Mouse (Mus musculus) heart, postnatal 0 days (tissue): Measurements from ENCODE around the gene Chrm5. TPM values are rescaled to one million over a fixed set of nuclear protein-coding genes. Genes with fewer than 3 reads are reported as not detected.
A peak's percentile ranks its signal among the peaks of the same experiment; 100 is the strongest.

ENCODE experiments used
- ATAC-seq: fragments of 200-750 bp; cut with Nextera tagmentation; 2 replicates; pipeline ENCODE4 v1.8.0; 2017; ENCODE audit warnings: low read depth, moderate number of reproducible peaks, moderate library complexity; ENCODE audit not compliant: insufficient read depth
- DNase-seq: peaks from one replicate; pipeline ENCODE4 v3.0.0-alpha.2; 2016; ENCODE audit warnings: low spot score
- H3K27ac ChIP-seq: fragments of 300-500 bp; sonication (generic); 2 replicates; pipeline ENCODE4 v1.5.1; 2014; ENCODE audit warnings: low read depth, mild to moderate bottlenecking
- H3K27me3 ChIP-seq: fragments of 300-500 bp; sonication (generic); 2 replicates; pipeline ENCODE4 v1.6.1; 2014; ENCODE audit warnings: low read length, mixed read lengths; ENCODE audit not compliant: control insufficient read depth, insufficient read depth
- H3K36me3 ChIP-seq: fragments of 300-500 bp; sonication (generic); replicated peaks from 2 replicates; pipeline ENCODE4 v1.6.1; 2014; ENCODE audit warnings: low read length, mixed read lengths; ENCODE audit not compliant: control insufficient read depth, insufficient read depth
- H3K4me1 ChIP-seq: fragments of 300-500 bp; sonication (generic); 2 replicates; pipeline ENCODE4 v1.6.1; 2014; ENCODE audit warnings: antibody characterized with exemption; ENCODE audit not compliant: control insufficient read depth, insufficient read depth
- H3K4me2 ChIP-seq: fragments of 300-500 bp; sonication (generic); 2 replicates; pipeline ENCODE4 v1.6.1; 2014; ENCODE audit warnings: low read depth, mild to moderate bottlenecking, low read length, moderate library complexity
- H3K4me3 ChIP-seq: fragments of 300-500 bp; sonication (generic); 2 replicates; pipeline ENCODE4 v1.5.1; 2014; ENCODE audit warnings: low read depth, low read length
- H3K9ac ChIP-seq: fragments of 300-500 bp; sonication (generic); replicated peaks from 2 replicates; pipeline ENCODE4 v1.6.1; 2014; ENCODE audit warnings: low read depth, low read length, mixed read lengths
- H3K9me3 ChIP-seq: fragments of 300-500 bp; sonication (generic); replicated peaks from 2 replicates; pipeline ENCODE4 v1.6.1; 2016; ENCODE audit warnings: low read length; ENCODE audit not compliant: control insufficient read depth
- CTCF ChIP-seq: IDR thresholded peaks from 2 replicates; pipeline ENCODE4 v1.5.1; 2016; ENCODE audit warnings: antibody characterized with exemption, control low read depth, low read depth
- EP300 ChIP-seq: IDR thresholded peaks from 2 replicates; pipeline ENCODE4 v1.6.1; 2016; ENCODE audit warnings: antibody characterized with exemption, low read depth
- WGBS: fragments of 180-500 bp; shearing (Covaris S2); extraction: QIAGEN DNeasy Blood & Tissue Kit; methylation state at CpG from one replicate; pipeline ENCODE4 v1.1.7; 2014; 5-methylcytosine and 5-hydroxymethylcytosine counted together
- polyA plus RNA-seq: library from polyadenylated mRNA; unstranded; fragments of >200 nt; fragmentation: Nextera tagmentation; extraction: Ambion mirVana; gene quantifications from 2 replicates; pipeline ENCODE4 v1.2.1, GENCODE M21; 2015
- total RNA-seq: library from RNA; depleted of rRNA; stranded (reverse); fragments of >200 nt; gene quantifications from 2 replicates; pipeline ENCODE4 v1.2.3, GENCODE M21; 2014; ENCODE audit warnings: low replicate concordance

The Chrm5 gene
- total and polyA plus RNA-seq, 2 experiments from 2014 or later, result not detected

DNA sequence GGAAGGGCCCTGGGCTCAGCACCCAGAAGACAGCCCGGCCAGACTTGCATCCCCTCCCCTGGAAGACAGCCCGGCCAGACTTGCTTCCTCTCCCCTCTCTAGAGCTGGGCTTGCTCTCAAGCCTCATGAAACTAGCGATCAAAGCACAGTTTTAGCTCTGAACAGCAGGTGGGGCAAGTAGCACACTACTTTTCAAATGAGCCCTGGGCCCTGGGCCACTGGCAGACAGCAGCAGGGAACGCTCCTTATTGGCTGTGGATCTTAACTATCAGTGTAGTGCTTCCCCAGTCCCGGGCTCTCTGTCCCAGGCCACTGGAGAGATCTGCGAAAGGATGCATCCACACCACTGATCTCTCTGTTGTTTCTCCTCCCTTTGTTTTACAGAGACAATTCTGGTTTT lies 20.6 kb upstream of the Chrm5 start:
- Histone ChIP-seq H3K4me1 (peaks cover 4% of the 10 kb centered on the region; the same call in 1 of the 2 replicates), H3K9me3 (no peaks in the 10 kb centered on the region), H3K9ac (no peak overlapping the region), H3K4me3 (no peak overlapping the region), H3K27ac (no peak overlapping the region), H3K4me2 (no peak overlapping the region), H3K36me3 (no peaks in the 10 kb centered on the region), H3K27me3 (no peaks in the 10 kb centered on the region)
- peak; percentile 89 for ATAC-seq
- 4% methylated on average over 6 of the region's 6 CpGs for WGBS
- peak; percentile 82 for DNase-seq
- TF ChIP-seq EP300 (no peak), CTCF (peak; percentile 84)

DNA sequence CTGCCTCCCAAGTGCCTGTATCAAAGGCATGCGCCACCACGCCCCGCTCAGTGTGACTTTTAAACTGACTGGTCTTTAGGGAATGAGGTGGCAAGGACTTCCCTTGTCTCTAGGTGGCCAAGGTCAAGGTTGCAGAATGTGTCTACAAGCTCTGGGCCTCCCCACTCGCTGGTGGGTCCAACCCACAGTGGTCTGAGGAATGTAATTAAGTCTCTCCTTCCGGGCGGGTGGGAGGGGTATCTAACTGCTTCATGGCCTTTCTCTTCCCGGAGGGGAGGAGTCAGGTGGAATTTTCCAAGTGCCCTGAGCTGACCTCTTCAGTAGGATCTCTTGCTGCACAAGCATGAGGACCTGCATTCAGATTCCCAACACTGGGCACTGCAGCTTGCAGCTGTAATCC lies 17.3 kb upstream of the Chrm5 start:
- no peak for DNase-seq
- H3K27ac ChIP-seq, result no peak overlapping the region; the same call in 1 of the 2 replicates
- no peak for TF ChIP-seq CTCF
- TF ChIP-seq EP300, result no peak
- peaks cover 12% of the 10 kb centered on the region; the same call in 1 of the 2 replicates for H3K4me1 ChIP-seq
- no peaks in the 10 kb centered on the region for H3K9me3 ChIP-seq
- H3K27me3 ChIP-seq, result no peaks in the 10 kb centered on the region
- H3K4me2 ChIP-seq, result no peak overlapping the region
- no peak overlapping the region for H3K9ac ChIP-seq
- 63% methylated on average over 7 of the region's 7 CpGs for WGBS
- H3K4me3 ChIP-seq, result no peak overlapping the region
- no peak for ATAC-seq
- H3K36me3 ChIP-seq, result no peaks in the 10 kb centered on the region

DNA sequence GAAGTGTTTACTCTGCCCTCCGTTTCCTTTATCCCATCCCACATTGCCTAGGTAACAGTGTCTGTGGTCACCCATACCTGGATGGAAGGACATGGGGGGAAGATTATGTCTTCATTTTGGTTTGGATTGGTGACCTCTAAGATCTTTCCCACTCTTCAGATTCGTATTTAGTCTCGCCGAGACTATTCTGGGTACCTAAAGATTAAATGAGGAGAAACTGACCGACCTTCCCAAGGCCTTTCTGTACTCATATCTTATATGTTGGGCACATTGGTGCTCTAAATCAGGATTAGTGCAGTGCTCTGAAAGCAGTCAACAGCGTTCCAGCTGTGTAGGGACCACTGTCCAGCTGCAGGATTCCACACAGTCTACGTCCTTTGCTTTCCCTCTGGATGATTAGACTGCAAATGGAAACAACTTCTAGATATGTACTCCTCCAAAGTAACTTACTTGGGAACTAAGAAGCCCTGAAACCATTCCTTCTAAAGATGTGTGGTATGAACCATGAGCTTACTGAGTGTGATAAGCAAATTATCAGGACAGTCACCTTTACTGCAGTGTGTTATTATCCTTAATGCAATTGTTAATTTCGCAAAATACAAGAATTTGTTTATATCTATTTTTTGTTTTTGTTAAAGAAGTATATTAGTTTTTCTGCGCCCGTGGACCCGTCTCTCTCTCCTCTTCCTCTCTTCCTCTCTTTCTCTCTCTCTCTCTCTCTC lies 13.1 kb upstream of the Chrm5 start:
- peak overlapping the region; percentile 92 for H3K9ac ChIP-seq
- H3K9me3 ChIP-seq, result no peaks in the 10 kb centered on the region
- H3K27me3 ChIP-seq, result no peaks in the 10 kb centered on the region
- ATAC-seq, result peak; percentile 3; the same call in 1 of the 2 replicates
- 37% methylated on average over 11 of the region's 11 CpGs for WGBS
- no peak for TF ChIP-seq EP300
- TF ChIP-seq CTCF, result no peak
- peak overlapping the region; percentile 83 for H3K4me2 ChIP-seq
- H3K4me3 ChIP-seq, result peak overlapping the region; percentile 73
- peak overlapping the region; percentile 98 for H3K27ac ChIP-seq
- peak; percentile 21 for DNase-seq
- peaks cover 21% of the 10 kb centered on the region; the same call in 1 of the 2 replicates for H3K4me1 ChIP-seq
- no peaks in the 10 kb centered on the region for H3K36me3 ChIP-seq

DNA sequence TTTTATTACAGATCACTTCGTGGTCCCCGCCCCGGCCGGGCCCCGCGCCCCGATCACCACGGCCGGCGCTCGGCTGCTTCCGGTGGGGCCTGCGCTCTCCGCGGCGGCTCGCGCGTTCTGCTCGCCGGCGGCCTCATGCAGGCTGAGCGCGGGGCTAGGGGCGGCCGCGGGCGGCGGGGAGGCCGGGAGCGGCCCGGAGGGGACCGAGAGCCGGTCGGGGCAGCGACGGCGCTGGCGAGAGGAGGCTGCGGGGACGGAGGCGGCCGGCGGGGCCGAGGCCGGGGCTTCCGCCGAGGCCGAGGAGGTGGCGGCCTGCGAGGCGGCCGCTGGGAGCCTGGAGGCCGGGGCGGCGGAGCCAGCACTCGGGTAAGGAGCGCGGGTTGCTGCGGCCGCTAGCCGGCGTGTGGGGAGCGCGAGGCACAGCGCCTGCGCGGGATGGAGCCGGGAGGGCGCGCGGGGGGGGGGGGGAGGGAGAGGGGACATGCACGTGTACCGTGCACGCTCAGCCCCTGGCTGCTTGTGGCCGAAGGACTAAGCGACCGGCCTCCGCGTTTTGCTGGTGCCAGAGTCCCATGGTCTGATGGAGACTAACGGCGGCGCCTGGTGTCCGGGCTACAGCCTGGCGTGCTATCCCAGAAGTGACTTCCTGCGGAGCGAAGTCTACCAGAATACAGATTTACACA lies 12.4 kb upstream of the Chrm5 start, which contains the start of gene Aven:
Aven (plus strand) TSS at position 109 of the 683 bp plus-strand sequence.
- DNase-seq (peak; percentile 86), ATAC-seq (peak; percentile 96)
- Histone ChIP-seq H3K27me3 (no peaks in the 10 kb centered on the region), H3K4me2 (peak within 1 kb of the TSS; percentile 83), H3K4me3 (peak within 1 kb of the TSS; percentile 73), H3K4me1 (peaks cover 18% of the 10 kb centered on the region; the same call in 1 of the 2 replicates), H3K27ac (peak within 1 kb of the TSS; percentile 98), H3K36me3 (no peaks in the 10 kb centered on the region), H3K9ac (peak within 1 kb of the TSS; percentile 92), H3K9me3 (no peaks in the 10 kb centered on the region)
- no peak for TF ChIP-seq EP300
- no peak for TF ChIP-seq CTCF
- 1% methylated on average over 67 of the region's 87 CpGs for WGBS

DNA sequence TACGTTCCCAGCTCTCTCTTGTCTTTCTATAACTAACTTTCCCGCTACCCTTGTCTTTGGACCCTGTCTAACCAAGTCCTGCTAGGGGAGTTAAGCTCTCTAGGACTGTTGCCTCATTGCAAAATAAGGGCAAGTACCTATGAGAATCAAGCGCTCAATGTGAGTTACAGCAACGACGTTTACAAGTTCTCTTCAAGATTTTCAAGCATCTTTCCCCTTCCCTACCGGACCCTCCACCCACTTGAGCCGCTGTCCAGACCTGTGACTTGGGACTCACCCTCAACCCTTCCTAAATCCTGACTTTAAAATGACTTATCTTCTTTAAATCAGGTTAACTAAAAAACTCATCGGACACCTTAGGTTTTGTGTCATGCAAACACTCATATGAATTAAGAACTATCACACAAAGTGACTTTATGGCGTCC lies 11.9 kb upstream of the Chrm5 start:
- H3K9ac ChIP-seq, result peak overlapping the region; percentile 92
- ATAC-seq (no peak), DNase-seq (peak; percentile 43)
- TF ChIP-seq EP300 (no peak), CTCF (no peak)
- H3K4me1 ChIP-seq, result peaks cover 17% of the 10 kb centered on the region; the same call in 1 of the 2 replicates
- 7% methylated on average over 9 of the region's 9 CpGs for WGBS
- no peaks in the 10 kb centered on the region for H3K27me3 ChIP-seq
- no peaks in the 10 kb centered on the region for H3K9me3 ChIP-seq
- peak overlapping the region; percentile 73 for H3K4me3 ChIP-seq
- H3K36me3 ChIP-seq, result no peaks in the 10 kb centered on the region
- peak overlapping the region; percentile 98 for H3K27ac ChIP-seq
- peak overlapping the region; percentile 83 for H3K4me2 ChIP-seq
